Mouse (Mus musculus) midbrain, postnatal 0 days (tissue): Measurements from ENCODE around the gene Ino80d. TPM values are rescaled to one million over a fixed set of nuclear protein-coding genes. Genes with fewer than 3 reads are reported as not detected.

ENCODE experiments used
- ATAC-seq: fragments of 200-750 bp; cut with Nextera tagmentation; 2 replicates; pipeline ENCODE4 v1.8.0; 2017; ENCODE audit warnings: moderate number of reproducible peaks, mild to moderate bottlenecking, moderate TSS enrichment, moderate library complexity; ENCODE audit not compliant: low FRiP score
- DNase-seq: peaks from one replicate; pipeline ENCODE4 v3.0.0-alpha.2; 2015; ENCODE audit warnings: low spot score
- H3K27ac ChIP-seq: fragments of 300-500 bp; sonication (generic); 2 replicates; pipeline ENCODE4 v1.5.1; 2014; ENCODE audit warnings: low read depth, mild to moderate bottlenecking, low read length, mixed read lengths
- H3K27me3 ChIP-seq: fragments of 300-500 bp; sonication (generic); 2 replicates; pipeline ENCODE4 v1.6.1; 2014; ENCODE audit warnings: low read length, control low read depth, mixed read lengths; ENCODE audit not compliant: insufficient read depth
- H3K36me3 ChIP-seq: fragments of 300-500 bp; sonication (generic); 2 replicates; pipeline ENCODE4 v1.6.1; 2014; ENCODE audit warnings: low read length, control low read depth, mixed read lengths; ENCODE audit not compliant: insufficient read depth
- H3K4me1 ChIP-seq: fragments of 300-500 bp; sonication (generic); 2 replicates; pipeline ENCODE4 v1.6.1; 2014; ENCODE audit warnings: mild to moderate bottlenecking, control low read depth, antibody characterized with exemption, low read length, mixed read lengths; ENCODE audit not compliant: insufficient read depth
- H3K4me2 ChIP-seq: fragments of 300-500 bp; sonication (generic); 2 replicates; pipeline ENCODE4 v1.6.1; 2014; ENCODE audit warnings: low read depth, mild to moderate bottlenecking, low read length, mixed read lengths; ENCODE audit not compliant: poor library complexity, severe bottlenecking
- H3K4me3 ChIP-seq: fragments of 300-500 bp; sonication (generic); 2 replicates; pipeline ENCODE4 v1.5.1; 2014; ENCODE audit warnings: low read depth, mild to moderate bottlenecking, low read length, moderate library complexity
- H3K9ac ChIP-seq: fragments of 300-500 bp; sonication (generic); replicated peaks from 2 replicates; pipeline ENCODE4 v1.6.1; 2014; ENCODE audit warnings: mild to moderate bottlenecking, low read length, moderate library complexity, mixed read lengths; ENCODE audit not compliant: poor library complexity, severe bottlenecking
- H3K9me3 ChIP-seq: fragments of 300-500 bp; sonication (generic); 2 replicates; pipeline ENCODE4 v1.6.1; 2016; ENCODE audit warnings: low read length, control low read depth
- CTCF ChIP-seq: IDR thresholded peaks from 2 replicates; pipeline ENCODE4 v1.5.1; 2016; ENCODE audit warnings: antibody characterized with exemption, mild to moderate bottlenecking
- WGBS: fragments of 180-500 bp; shearing (Covaris S2); extraction: QIAGEN DNeasy Blood & Tissue Kit; methylation state at CpG from one replicate; pipeline ENCODE4 v1.1.7; 2014; 5-methylcytosine and 5-hydroxymethylcytosine counted together
- polyA plus RNA-seq: library from polyadenylated mRNA; unstranded; fragments of >200 nt; fragmentation: Nextera tagmentation; extraction: Ambion mirVana; gene quantifications from 2 replicates; pipeline ENCODE4 v1.2.1, GENCODE M21; 2015
- total RNA-seq: library from RNA; depleted of rRNA; stranded (reverse); fragments of >200 nt; gene quantifications from 2 replicates; pipeline ENCODE4 v1.2.3, GENCODE M21; 2014

Ino80d gene
- total and polyA plus RNA-seq, 2 experiments from 2014 or later: 7.3 to 11.0 TPM

- Histone ChIP-seq H3K4me1 (peaks cover 4% of the 10 kb centered on the region; the same call in 1 of the 2 replicates), H3K4me3 (no peak overlapping the region), H3K4me2 (no peak overlapping the region), H3K36me3 (no peaks in the 10 kb centered on the region), H3K9me3 (no peaks in the 10 kb centered on the region), H3K27me3 (no peaks in the 10 kb centered on the region), H3K9ac (no peak overlapping the region), H3K27ac (no peak overlapping the region)
- TF ChIP-seq CTCF: no peak
- DNase-seq (no peak), ATAC-seq (no peak)
- WGBS: 85% methylated on average over 4 of the region's 4 CpGs
These were observed 161.4 kb downstream of the Ino80d start for GRCm38 (mm10) chr1:62953036-62953435.

- H3K9ac ChIP-seq: no peak overlapping the region
- H3K36me3 ChIP-seq: no peaks in the 10 kb centered on the region
- no peak for TF ChIP-seq CTCF
- WGBS: 95% methylated on average over 3 of the region's 3 CpGs
- H3K9me3 ChIP-seq: no peaks in the 10 kb centered on the region
- H3K4me2 ChIP-seq: no peak overlapping the region
- H3K4me1 ChIP-seq: peaks cover 7% of the 10 kb centered on the region; the same call in 1 of the 2 replicates
- H3K27ac ChIP-seq: no peak overlapping the region
- DNase-seq (no peak), ATAC-seq (no peak)
- no peaks in the 10 kb centered on the region for H3K27me3 ChIP-seq
- no peak overlapping the region for H3K4me3 ChIP-seq
These were observed 162.1 kb downstream of the Ino80d start for GRCm38 (mm10) chr1:62952319-62952718.

GRCm38 (mm10) chr1:62951067-62951809, 163.2 kb downstream of the Ino80d start:
- Histone ChIP-seq H3K36me3 (no peaks in the 10 kb centered on the region), H3K27me3 (no peaks in the 10 kb centered on the region), H3K9ac (no peak overlapping the region), H3K4me1 (peaks cover 9% of the 10 kb centered on the region; the same call in 1 of the 2 replicates), H3K9me3 (no peaks in the 10 kb centered on the region), H3K4me3 (no peak overlapping the region), H3K27ac (no peak overlapping the region), H3K4me2 (no peak overlapping the region)
- ATAC-seq (0 out of 2 replicates have a peak, but pooled peaks have one; percentile 47), DNase-seq (peak; percentile 93)
- 33% methylated on average over 7 of the region's 7 CpGs for WGBS
- no peak for TF ChIP-seq CTCF

GRCm38 (mm10) chr1:62950526-62950925, 163.9 kb downstream of the Ino80d start:
- H3K9ac ChIP-seq: no peak overlapping the region
- H3K36me3 ChIP-seq: no peaks in the 10 kb centered on the region
- ATAC-seq (no peak), DNase-seq (no peak)
- no peaks in the 10 kb centered on the region for H3K9me3 ChIP-seq
- H3K4me2 ChIP-seq: no peak overlapping the region
- H3K27ac ChIP-seq: no peak overlapping the region
- no peak for TF ChIP-seq CTCF
- H3K4me3 ChIP-seq: no peak overlapping the region
- peaks cover 9% of the 10 kb centered on the region; the same call in 1 of the 2 replicates for H3K4me1 ChIP-seq
- H3K27me3 ChIP-seq: no peaks in the 10 kb centered on the region
- WGBS: 79% methylated on average over 9 of the region's 9 CpGs

GRCm38 (mm10) chr1:62947807-62948206, 166.7 kb downstream of the Ino80d start:
- TF ChIP-seq CTCF: no peak
- no peaks in the 10 kb centered on the region for H3K27me3 ChIP-seq
- ATAC-seq (no peak), DNase-seq (no peak)
- H3K4me3 ChIP-seq: no peak overlapping the region
- no peak overlapping the region for H3K27ac ChIP-seq
- H3K9ac ChIP-seq: no peak overlapping the region
- H3K9me3 ChIP-seq: no peaks in the 10 kb centered on the region
- no peak overlapping the region for H3K4me2 ChIP-seq
- H3K4me1 ChIP-seq: peaks cover 9% of the 10 kb centered on the region; the same call in 1 of the 2 replicates
- no peaks in the 10 kb centered on the region for H3K36me3 ChIP-seq

GRCm38 (mm10) chr1:62946987-62947386, 167.5 kb downstream of the Ino80d start:
- Histone ChIP-seq H3K9me3 (no peaks in the 10 kb centered on the region), H3K27ac (no peak overlapping the region), H3K4me2 (no peak overlapping the region), H3K9ac (no peak overlapping the region), H3K4me1 (peaks cover 9% of the 10 kb centered on the region; the same call in 1 of the 2 replicates), H3K36me3 (no peaks in the 10 kb centered on the region), H3K27me3 (no peaks in the 10 kb centered on the region), H3K4me3 (no peak overlapping the region)
- no peak for TF ChIP-seq CTCF
- ATAC-seq (no peak), DNase-seq (no peak)
- WGBS: 61% methylated on average over 5 of the region's 5 CpGs
